Mouse (Mus musculus): ENCODE data around the gene Adgra1.

DNA sequence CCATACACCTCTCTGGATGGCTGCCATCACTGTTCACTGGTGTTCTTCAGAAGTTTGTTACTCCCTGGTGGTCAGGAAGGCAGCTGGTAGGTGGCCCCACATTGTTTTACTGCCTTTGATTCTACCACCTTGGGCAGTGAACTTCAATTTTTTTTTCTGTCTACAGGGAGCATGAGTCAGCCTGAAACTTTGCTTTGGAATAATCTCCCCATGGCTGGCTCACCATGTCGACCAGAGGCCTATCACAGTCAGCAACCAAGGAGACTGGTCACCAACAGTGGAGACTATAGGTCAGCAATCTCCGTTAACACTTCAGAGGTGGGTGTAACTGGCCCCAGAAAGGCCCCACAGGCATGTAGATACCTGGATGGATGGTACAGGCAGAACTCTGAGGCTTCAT, 46.6 kb upstream of the Adgra1 start:
- TF ChIP-seq POLR2A (IDR thresholded peaks at IDR 0.05; ENCODE audit: insufficient read depth, low read length) (no peak), CTCF (IDR thresholded peaks at IDR 0.05; ENCODE audit: low read depth, low read length) (no peak)
